Mouse (Mus musculus) megakaryocyte-erythroid progenitor cell, adult 5 weeks (primary cell): ENCODE measurements around the gene Cpa1. TPM values are rescaled to one million over a fixed set of nuclear protein-coding genes. Genes with fewer than 3 reads are reported as not detected.

Source experiments
- polyA plus RNA-seq: library from polyadenylated mRNA; stranded (reverse); fragments of >175 nt; gene quantifications from 2 replicates; pipeline ENCODE4 v1.2.3, GENCODE M21; 2012

Gene Cpa1
- polyA plus RNA-seq = not detected in 2 replicates

DNA sequence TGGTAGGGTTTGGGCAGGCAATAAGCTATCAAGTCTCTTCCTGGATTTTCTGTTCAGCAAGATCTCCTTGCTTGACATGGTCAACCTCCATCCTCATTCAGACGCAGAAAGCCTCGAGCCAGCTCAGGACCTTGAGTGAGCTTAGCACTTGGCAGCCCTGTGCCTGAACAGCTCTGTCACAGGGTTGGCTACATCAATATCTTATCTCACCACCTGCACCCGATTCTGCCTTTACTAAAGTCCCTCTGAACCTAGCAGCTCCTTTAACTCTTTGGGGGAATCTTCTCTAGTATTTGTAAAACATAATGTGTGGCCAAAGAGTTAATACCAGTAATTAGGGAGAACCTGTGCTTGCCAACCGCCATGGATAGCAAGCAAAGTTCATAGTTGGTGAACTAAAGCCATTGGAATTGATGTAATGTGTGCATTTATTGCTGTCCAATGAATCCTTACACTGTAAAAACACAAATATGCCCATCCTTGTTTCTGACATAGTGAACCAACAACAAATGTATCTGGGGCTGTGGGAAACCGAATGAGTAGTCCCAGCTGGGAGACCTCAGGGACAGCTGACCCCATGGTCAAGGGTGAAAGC lies at the start of gene Cpa1:
Cpa1 (plus strand) TSS at position 545 of the 595 bp plus-strand sequence.

GRCm38 (mm10) chr6:30610710-30611109 lies 28.3 kb upstream of the Cpa1 start, which contains the start of gene Cpa5:
TSS of gene Cpa5 (plus strand) at chr6:30611010.

DNA sequence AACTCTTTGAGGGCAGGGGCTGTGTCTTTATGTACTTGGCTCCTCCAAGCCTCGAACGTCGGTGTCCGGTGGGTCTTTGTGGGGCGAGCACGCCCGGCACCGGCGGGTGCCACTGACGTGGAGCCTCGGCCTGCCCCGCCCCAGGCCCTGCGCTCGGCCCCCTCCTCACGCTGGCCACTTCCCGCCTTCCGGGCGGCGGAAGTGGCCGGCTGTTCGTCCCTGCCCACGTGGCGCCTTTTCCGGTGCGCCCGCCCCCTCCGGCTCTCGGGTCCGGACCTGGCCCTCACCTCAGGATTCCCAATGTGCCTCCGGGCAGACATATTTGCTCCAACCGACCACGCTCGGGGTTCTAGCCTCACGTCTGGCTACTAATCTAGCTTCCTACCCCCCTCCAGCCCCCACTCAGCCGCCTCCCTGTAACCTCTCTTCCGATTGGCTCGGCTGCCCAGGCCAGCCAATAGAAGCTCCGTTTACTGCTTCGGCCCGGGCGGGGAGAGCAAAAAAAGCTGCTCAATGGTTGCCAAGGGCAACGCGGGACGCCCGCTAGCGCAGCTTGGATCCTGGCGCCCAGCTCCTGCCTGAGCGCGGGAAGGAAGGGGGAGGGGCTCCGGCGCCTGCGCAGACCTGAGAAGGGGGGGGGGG lies 54.5 kb downstream of the Cpa1 start, which contains the start of gene Cep41:
Cep41 (minus strand) TSS at position 400 of the 642 bp plus-strand sequence.

Other genes starting within 250 kb of the Cpa1 start
- 69.3 and 81.0 TPM in 2 replicates for gene Zc3hc1, start 248.2 kb upstream of the Cpa1 start, polyA plus RNA-seq
- gene Klhdc10, start 237.3 kb upstream of the Cpa1 start, polyA plus RNA-seq = 15.1 and 15.6 TPM in 2 replicates
- 2.4 and 3.0 TPM in 2 replicates for gene Tmem209, start 129.4 kb upstream of the Cpa1 start, polyA plus RNA-seq
- gene Ssmem1, start 129.4 kb upstream of the Cpa1 start, polyA plus RNA-seq = not detected in 2 replicates
- gene Cpa2, start 97.6 kb upstream of the Cpa1 start, polyA plus RNA-seq = 0.04 and 0.05 TPM in 2 replicates
- gene Cpa4, start 70.8 kb upstream of the Cpa1 start, polyA plus RNA-seq = not detected in 2 replicates
- not detected in 2 replicates for gene Cpa5, start 28.2 kb upstream of the Cpa1 start, polyA plus RNA-seq
- 22.8 and 27.7 TPM in 2 replicates for gene Cep41, start 54.5 kb downstream of the Cpa1 start, polyA plus RNA-seq
- gene Mest, start 84.3 kb downstream of the Cpa1 start, polyA plus RNA-seq = 0.02 and 0.24 TPM in 2 replicates